Mouse (Mus musculus) regulatory T cell (primary cell): ENCODE data around the gene Rabep1.
"Not testable (repeated sequence)": the region's sequence is repeated elsewhere in the genome, so short reads cannot be mapped to it uniquely, and the experiment has no call there.

ENCODE experiments used
- in situ Hi-C: fragments of 300-600 bp; cut with MboI, MseI; formaldehyde crosslinking; loops from one replicate; pipeline ENCODE4 v1.15.1; 2025; ENCODE audit warnings: high pct_unique_total_duplicates

Rabep1 gene

GRCm38 (mm10) chr11:70891616-70892015 is 47.0 kb downstream of the Rabep1 start:
- in situ Hi-C loops, result no loop called here

DNA sequence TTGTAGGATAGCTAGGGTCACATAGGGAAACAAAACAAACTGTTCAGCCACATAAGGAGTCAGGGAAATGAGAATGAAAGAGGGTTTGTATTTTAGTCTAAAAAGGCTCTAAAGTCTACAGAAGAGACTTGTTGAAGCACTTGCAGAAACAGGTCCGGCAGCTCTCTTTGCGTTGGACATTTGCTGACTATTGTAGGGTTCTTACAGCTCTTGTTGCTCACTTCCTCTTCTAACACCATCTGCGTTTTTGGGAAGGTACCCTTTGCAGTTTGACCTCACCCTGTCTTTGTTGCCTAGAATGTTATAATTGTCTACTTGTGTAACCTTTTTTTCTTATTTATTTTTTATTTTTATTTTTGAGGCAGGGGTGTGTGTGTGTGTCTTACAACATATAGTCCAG is 53.1 kb downstream of the Rabep1 start:
- in situ Hi-C loops, result no loop called here

DNA sequence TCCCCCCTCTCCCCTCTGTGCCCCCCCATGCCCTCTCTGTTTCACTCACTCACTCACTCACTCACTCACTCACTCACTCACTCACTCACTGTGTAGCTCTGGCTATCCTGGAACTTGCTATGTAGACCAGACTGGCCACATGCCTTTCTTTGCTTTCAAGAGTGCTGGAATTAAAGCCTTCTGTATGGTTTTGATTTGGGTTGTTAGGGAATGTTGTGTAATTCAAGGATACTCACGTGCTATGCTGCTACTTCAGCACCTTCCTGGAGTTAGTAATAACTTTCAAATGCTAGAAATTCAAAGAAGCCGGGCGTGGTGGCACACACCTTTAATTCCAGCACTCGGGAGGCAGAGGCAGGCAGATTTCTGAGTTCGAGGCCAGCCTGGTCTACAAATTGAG is 53.6 kb downstream of the Rabep1 start:
- in situ Hi-C loops, result not testable (repeated sequence)

- in situ Hi-C loops, result no loop called here
Observed at GRCm38 (mm10) chr11:70906681-70907080, 62.1 kb downstream of the Rabep1 start.

DNA sequence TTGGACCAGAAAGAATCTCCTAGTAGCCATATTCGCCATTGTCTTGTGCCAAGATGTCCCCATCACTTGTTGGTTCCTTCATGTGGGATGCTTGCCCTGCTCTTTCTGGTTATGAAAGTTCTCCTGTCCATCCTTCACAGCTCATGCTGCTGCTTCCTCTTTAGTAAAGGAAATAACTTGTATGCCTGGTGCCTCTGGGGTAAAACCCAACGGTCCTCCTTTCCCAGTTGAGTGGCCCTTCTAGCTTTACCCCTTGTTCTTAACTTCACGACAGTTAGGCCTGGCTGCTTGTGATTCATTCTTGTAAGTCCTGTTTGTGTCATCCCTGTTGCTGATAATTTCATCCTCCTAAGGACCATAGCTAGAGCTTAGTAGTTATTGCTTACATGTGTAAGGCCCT is 66.7 kb downstream of the Rabep1 start:
- in situ Hi-C loops, result no loop called here

- in situ Hi-C loops, result no loop called here
Observed at GRCm38 (mm10) chr11:70911920-70912319, 67.3 kb downstream of the Rabep1 start.

GRCm38 (mm10) chr11:70917896-70918295 is 73.3 kb downstream of the Rabep1 start:
- in situ Hi-C loops, result no loop called here

DNA sequence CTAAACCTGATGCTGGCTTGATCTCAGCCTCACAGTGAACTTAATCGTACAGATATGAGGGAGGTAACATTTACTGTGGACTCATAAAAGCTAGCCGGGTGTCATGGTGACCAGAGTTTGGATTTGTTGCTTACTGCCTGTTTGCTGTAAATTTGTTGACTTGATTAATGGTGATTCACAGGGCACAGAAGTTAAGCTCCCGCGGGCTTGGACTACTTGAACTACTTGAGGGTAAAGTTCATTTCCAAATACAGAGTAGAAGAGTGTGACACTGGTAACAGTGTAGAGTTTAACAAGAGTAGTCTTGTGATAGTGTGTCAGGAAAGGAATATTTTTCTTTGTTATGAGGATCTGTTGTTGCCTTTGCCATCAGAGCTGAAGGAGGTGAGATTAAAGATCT is 74.9 kb downstream of the Rabep1 start:
- in situ Hi-C loops, result no loop called here

DNA sequence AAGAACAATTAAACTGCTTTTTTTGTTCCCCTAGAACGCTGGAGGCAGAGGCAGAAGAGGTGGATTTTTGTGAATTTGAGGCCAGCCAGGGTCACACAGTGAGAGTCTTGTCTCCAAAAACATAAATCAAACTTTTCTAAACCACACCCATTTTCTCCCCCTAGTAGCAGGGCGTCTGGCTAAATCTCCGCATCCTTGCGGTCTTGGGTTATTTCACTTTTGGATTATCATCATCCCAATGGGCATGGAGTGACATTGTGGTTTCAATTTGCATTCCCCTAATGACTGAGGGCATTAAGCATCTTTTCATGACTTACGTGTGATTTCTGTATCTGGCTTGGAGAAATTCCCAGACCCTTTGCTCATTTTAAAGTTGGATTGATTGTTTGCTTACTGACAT is 86.9 kb downstream of the Rabep1 start:
- in situ Hi-C loops, result no loop called here

DNA sequence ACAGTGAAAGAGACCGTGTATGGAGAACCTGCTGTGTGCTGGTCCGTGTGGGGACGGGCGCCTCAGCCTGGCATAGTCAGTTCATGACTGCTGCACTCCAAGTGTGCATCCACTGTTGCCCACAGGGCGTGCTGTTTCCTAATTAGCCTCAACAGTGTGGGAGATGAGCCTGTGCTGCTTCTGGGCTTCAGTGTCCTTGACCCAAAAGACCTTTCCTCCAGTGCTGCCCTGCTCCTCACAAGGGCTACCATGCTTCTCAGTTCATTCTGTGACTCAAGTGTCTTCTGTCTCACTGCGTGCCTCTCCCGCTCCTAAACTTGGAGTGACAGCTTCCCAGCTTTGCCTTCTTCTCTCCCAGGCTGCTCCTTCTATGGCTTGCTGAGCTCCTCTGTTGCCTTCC is 90.7 kb downstream of the Rabep1 start:
- in situ Hi-C loops, result no loop called here

- in situ Hi-C loops, result no loop called here
Observed at GRCm38 (mm10) chr11:70942596-70942995, 98.0 kb downstream of the Rabep1 start.

DNA sequence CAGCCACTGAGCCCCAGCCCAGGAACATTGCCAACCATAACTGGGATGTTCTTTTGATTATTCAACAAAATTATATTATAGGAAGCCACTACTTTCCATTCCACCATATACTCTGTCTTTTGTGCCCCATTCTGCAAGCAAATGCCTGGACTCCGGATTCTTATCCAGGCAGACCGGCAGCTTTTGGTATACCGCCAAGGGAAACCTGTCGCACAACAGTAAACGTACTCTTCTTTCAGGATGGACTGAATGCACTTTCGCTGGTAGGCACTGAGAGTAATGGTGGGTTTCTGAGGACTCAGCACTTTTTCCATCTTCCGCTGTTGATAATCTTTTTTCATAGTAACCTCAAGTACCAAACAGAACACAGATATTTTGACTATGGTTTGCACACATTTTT is 99.1 kb downstream of the Rabep1 start:
- in situ Hi-C loops, result no loop called here

DNA sequence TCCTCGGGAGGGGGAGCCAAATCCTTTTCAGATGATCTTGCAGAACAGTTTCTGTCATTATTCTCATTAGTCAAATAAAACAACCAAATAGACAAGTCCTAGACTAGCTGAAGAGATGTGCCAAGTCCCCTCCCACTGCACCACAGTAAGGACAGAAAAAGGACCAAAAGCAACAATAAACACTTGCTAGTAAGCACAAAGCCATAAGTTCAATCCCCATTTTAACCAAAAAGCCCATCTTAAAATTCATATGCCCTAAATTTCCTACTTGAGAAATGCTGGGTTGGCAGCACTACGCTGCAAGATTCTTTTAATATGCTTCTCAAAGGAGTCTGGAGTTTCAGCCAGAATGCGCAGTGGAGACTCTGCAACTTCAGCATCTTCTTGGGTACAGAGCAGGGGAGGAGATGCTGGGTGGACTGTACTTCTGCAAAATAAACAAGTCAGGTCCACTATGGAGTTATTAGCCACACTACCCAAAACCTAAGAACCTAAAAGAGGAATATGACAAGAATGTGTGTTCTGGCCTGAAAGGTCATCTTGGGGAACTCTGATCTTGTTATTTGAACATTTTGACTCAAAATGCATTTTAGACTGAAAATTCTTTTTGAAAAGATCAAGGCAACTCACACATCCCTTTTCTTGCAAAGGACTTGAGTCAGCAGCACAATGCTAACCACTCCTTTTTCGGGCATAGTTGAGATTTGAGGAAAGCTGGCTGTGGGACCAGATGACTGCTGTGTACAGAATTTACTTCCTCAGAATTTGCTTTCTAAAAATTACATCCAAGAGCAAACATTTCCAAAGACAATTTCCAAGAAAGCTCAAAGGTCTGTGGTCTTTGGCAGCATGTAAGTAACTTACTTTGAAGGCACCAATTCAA is 100.6 kb downstream of the Rabep1 start:
- in situ Hi-C loops, result no loop called here

GRCm38 (mm10) chr11:70954711-70955110 is 110.1 kb downstream of the Rabep1 start:
- in situ Hi-C loops, result no loop called here

- in situ Hi-C loops, result no loop called here
Observed at GRCm38 (mm10) chr11:70960786-70961554, 116.4 kb downstream of the Rabep1 start.

GRCm38 (mm10) chr11:70964222-70964907 is 119.8 kb downstream of the Rabep1 start:
- in situ Hi-C loops, result no loop called here

DNA sequence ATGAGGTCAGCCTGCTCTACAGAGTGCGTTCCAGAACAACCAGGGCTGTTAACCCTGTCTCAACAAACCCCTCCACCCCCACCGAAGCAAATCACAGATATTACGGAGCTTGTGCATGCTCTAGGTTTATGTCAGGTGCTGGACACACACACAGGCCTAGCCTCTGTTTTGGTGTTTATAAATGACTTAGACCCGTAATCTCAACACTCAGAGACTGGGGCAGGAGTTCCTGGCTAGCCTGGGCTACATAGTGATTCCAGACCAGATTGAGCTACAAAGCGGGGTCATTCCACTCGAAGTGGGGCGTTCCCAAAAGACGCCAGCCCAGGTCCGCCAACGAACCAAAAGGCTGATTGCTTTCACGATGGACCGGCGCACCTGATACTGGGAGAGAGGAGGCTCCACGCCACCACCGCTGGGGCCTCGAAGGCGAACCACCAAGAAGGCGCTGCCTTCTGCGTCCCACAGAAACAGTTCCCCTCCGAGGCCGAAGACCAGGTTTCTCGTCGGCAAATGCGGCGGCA is 124.8 kb downstream of the Rabep1 start:
- in situ Hi-C loops, result no loop called here

GRCm38 (mm10) chr11:70969821-70970559 is 125.4 kb downstream of the Rabep1 start, which contains the start of the genes Nup88 and Rpain:
TSS of gene Nup88 (minus strand) at chr11:70969973.
TSS of gene Rpain (plus strand) at chr11:70970213.
- in situ Hi-C loops, result no loop called here

DNA sequence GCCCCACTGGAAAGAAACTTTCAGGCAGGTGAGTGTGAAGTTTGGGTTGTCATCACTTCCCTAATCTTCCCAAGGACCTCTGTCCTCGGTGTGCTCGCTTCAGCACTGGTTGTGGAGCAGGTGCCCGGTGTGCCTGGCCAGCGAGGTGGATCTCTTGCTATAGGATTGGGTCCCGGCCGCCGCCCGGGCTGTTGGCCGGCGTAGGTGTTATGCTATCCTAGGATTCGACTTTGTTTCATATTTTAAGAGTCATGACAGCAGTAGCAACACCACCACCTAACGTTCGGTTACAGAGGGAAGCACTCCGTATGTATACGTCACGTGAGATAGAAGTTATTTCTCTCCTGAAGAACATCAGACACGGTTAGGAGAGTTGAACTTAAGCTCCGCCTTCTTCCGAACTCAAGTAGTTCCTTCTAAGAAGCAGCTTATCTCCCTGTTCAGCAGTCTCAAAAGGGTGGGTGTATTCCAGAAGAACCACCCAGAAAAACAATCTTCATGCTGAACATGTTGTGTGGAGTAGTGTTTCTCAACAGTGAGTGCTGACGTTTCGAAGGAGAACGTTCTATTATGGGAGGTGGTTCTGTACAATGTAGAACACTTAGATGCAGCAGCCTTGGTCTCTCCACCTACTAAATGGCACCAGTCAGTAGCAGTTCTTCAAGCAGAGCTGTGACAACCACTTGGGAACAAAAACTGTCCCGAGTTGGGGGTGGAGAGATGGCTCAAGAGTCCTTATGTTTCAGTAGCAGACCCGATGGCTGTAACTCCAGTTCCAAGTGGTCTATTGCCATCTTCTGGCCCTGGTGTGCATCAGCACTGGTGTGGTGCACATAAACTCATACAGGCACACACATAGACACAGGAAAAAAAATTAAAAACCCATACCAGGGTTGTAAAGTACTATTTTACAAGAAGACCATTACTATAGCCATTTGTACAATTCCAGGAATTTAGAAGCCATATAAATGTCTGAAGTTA is 126.3 kb downstream of the Rabep1 start:
- in situ Hi-C loops, result no loop called here

DNA sequence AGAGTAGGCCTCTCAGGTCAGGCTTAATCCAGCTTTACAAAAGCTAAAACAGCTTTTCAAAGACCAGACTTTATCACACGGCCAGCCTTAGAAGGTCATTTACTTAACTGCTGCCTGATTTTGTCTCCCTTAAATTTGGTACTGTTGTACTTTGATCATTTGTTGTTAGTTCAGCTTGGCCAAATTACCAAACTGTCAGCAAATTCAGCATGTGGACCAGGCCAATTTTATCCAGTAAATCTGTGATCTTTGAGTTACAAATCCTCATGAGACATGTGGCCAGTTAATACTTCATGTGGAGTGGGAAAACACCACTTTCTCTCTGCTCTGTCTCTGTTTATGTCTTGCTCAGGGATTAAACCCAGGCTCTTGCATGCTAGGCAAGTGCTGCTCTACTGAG is 128.0 kb downstream of the Rabep1 start:
- in situ Hi-C loops, result no loop called here
